Mouse (Mus musculus): Measurements from ENCODE around the gene Sdhaf4.
A peak's percentile ranks its signal among the peaks of the same experiment; 100 is the strongest.
"Not testable (repeated sequence)": the region's sequence is repeated elsewhere in the genome, so short reads cannot be mapped to it uniquely, and the experiment has no call there.

Gene Sdhaf4

DNA sequence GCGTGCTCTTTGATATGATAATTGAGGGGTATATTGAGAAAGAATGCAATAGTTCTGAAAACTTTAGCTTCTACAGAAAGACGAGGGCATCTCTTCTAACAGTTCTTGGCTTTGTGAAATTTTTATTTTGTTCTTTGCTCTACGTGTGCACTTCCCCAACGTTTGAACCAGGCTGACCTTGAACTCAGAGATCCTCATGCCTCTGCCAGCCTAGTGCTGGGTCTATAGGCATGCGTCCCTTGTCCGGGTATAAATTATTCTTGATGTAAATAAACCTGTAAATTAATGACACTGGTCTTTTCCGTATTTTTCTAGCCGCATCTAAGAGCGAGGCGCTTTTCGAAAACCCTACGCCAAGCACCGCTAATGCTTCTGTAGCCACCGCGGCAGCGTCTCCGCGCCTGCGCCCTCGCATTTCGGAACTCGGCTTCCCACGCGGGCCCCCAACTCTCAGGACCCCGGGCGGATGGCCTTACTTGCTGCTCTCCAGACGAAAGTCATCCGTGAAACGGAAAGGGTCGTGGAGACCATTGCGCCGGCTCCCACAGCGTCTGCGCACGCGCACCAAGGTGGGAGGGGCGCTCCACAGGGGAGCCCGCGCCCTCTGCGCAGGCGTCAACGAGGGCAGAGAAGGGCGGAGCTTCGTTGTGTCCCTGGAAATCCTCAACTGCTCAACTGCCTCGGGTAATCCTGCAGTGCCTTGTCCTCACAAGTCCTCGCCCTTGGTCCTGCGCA lies at the start of gene Sdhaf4:
Sdhaf4 (minus strand) TSS at position 587 of the 735 bp plus-strand sequence.
- peak; percentile 82 for DNase-seq (ENCODE audit: low read depth)

DNA sequence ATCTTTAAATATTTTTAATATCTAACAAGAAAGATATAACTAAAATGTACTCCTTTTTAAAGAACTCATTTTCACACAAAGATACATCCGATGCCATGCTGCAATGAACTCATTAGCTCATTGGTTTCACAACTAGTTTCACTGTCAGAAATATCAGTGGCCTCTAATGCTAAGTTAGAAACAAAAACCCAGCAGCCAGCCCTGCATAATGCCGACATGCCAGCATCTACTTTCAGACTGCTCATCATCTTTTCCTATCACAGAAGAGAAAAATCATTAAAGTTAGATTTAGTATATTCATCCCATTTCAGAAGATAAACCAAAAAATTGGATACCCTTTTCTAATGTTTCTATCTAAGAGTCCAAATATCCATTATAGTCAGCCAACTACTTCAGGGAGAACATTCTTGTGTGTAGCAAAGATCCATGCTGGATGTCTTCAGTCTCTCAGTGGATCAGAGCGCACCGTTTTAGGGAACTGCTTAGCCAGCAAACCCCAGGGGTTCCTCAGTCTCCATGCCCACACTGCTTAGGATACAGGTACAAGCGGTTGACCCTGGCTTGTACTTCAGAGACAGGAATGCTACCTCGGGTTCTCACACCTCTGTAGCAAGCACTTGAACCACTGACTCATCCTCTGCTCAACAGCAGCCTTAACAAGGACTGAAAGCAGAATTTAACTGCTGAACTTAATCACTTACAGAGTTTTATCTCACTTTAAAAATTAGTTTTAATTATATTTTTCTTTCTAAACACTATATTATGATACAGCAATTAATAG lies 41.5 kb upstream of the Sdhaf4 start:
- DNase-seq (ENCODE audit: low read depth) = no peak

- DNase-seq (ENCODE audit: low read depth) = no peak
These were observed 40.2 kb upstream of the Sdhaf4 start for GRCm38 (mm10) chr1:24045627-24046026.

DNA sequence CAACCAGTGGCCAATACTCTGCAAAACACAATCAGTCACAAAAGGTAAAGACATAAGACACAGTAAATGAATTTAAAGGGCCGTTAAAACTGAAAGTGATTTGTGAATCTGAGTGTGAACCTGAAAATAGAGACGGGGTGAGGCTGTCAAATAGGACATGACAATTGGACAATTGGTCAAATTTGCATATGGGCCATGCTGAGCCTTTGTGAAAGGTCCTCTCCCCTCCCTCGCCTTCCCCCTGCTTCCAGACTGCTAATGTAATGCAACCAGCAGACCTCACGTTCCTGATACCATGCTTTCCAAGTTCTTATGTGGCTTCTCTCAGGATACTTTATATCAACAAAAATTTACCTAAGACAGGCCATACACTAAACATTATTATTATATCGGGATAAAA lies 37.6 kb upstream of the Sdhaf4 start:
- DNase-seq (ENCODE audit: low read depth) = no peak

GRCm38 (mm10) chr1:24033759-24034423 lies 28.4 kb upstream of the Sdhaf4 start:
- DNase-seq (ENCODE audit: low read depth) = peak; percentile 13

- DNase-seq (ENCODE audit: low read depth) = no peak
These were observed 5.4 kb upstream of the Sdhaf4 start for GRCm38 (mm10) chr1:24010821-24011220.

- no peak for DNase-seq (ENCODE audit: low read depth)
These were observed 4.6 kb upstream of the Sdhaf4 start for GRCm38 (mm10) chr1:24010016-24010415.

GRCm38 (mm10) chr1:24007621-24008020 lies 2.2 kb upstream of the Sdhaf4 start:
- DNase-seq (ENCODE audit: low read depth) = no peak

DNA sequence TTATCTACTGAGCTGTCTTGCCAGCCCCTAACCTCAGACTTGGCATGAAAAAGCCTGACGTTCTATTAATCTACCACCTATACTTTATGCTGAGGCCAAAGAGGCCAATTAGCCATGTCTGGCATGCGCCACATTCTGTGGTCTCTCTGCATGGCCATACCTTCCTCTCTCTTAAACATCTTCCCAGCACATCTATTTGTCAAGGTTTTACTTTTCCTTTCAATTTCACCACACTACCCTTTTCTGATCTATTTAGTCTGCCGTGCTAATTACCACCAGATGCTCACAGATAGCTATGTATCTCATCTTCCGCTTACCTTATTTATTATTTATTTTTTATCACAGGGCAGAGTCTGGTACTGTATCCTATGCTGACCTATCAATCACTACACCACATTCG lies 6.1 kb downstream of the Sdhaf4 start:
- no peak for DNase-seq (ENCODE audit: low read depth)

DNA sequence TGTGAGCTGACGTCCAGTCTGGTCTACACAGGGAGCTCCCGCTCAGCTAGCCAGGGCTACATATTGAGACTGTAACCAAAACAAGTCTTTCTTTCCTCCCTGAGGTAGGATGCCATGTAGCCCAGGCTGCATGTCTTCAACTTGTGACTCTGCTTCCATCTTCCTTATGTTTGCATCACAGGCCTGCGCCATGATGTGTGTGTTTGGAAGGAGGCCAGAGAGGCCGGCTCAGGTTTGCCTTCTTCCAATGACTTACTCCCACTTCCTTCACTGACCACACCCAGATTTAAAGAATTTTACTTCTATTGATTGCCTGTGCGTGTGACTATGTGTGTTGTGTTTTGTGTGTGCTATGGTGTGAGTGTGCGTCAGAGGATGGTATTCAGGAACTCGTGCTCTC lies 6.6 kb downstream of the Sdhaf4 start:
- no peak for DNase-seq (ENCODE audit: low read depth)

DNA sequence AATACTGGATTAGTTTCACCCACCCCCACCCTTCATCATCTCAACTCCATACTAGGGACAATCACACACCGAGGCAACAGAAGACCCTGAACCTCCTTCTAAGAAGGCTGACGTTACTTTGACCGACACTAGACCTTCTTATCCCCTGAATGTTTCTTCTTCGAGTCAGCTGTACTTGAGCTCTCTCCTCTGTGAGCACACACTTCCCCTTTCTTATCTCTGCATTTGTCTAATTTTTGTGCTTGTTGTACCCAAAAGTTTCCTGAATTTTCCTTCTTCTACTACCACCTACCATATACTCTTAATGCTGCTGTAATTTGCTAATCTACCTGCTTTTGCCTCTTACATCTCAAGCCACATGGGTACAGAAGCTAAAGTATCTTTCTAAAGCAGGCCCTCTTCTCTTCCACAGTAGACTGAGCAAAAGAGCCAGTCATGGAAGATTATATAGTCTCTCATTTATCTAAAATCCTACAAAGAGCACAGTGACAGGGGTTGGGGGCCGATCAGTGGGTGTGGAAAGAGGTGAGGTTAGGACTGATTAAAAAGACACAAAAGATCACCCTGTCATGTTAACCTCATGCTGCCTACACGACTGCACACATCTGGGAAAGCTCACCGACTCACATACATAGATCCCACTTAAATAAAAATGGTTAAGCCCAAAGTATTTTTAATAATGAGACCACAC lies 7.2 kb downstream of the Sdhaf4 start:
- DNase-seq (ENCODE audit: low read depth) = no peak

GRCm38 (mm10) chr1:23997493-23997892 lies 8.0 kb downstream of the Sdhaf4 start:
- no peak for DNase-seq (ENCODE audit: low read depth)

DNA sequence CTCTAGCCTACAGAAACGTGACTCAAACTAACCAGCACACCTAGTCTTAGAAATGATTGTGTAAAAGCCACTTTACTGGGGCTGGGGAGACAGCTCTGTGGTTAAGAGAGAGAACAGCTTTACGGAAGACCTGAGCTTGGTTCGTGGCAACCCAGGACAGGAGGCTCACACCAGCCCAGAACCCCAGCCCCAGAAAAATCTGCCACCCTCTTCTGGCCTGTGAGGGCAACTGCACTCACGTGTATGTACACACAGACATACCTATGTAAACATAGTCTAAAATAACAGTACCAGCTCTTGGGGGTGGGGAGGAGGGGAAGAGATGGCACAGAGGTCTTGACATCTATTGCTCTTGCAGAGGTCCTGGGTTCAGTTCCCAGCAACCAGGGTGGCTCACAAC lies 10.0 kb downstream of the Sdhaf4 start:
- DNase-seq (ENCODE audit: low read depth) = no peak

DNA sequence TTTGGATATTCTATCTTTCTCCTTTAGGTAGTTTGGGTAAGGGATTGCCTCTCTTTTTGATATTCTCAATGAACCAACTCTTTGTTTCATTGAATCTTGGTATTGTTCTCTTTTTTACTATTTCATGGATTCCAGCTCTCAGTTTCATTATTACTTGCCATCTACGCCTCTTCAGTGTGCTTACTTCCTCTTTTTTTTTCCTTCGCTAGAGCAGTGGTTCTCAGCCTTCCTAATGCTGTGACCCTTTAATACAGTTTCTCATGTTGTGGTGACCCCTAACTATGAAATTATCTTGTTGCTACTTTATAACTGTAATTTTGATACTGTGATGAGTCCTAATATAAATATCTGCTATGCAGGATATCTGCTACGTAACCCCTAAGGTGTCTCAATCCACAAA lies 22.3 kb downstream of the Sdhaf4 start:
- no peak for DNase-seq (ENCODE audit: low read depth)

DNA sequence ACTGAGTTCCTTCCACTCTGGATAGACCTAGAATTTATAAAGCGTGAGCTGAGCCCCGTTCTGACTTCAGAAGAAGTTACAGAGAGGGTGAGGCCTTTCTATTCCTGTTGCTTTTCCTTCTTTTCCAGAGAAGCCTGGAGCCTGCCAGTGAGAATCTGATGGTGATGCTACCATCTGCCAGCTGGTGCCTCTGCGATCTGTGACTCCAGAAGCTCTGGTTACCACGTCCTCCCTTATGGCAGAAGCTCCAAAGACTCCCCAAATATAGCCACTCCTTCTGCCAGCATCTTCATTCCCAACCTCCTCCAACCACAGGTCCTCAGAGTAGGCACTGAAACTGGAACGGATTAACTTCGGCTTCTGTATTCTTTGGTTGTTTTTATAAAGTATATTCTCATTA lies 27.2 kb downstream of the Sdhaf4 start:
- DNase-seq (ENCODE audit: low read depth) = no peak

DNA sequence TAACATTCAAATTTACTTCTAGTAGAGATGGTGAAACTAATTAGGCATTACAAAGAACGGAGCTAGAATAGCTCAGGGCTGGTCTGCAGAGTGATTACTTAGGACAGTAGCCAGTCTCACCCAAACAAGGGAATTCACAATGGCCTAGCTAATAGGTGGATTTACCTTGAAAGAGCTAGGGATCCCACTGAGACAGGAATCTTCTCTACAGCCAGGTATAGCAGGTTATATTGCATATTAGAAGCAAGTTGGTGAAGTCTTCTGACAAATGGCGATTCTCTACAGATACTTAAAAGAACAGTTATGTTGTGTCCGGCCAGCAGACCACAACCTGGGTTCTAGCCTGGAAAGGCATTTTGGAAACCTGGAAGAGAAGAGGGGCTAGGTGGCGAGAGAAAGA lies 34.3 kb downstream of the Sdhaf4 start:
- DNase-seq (ENCODE audit: low read depth) = not testable (repeated sequence)

DNA sequence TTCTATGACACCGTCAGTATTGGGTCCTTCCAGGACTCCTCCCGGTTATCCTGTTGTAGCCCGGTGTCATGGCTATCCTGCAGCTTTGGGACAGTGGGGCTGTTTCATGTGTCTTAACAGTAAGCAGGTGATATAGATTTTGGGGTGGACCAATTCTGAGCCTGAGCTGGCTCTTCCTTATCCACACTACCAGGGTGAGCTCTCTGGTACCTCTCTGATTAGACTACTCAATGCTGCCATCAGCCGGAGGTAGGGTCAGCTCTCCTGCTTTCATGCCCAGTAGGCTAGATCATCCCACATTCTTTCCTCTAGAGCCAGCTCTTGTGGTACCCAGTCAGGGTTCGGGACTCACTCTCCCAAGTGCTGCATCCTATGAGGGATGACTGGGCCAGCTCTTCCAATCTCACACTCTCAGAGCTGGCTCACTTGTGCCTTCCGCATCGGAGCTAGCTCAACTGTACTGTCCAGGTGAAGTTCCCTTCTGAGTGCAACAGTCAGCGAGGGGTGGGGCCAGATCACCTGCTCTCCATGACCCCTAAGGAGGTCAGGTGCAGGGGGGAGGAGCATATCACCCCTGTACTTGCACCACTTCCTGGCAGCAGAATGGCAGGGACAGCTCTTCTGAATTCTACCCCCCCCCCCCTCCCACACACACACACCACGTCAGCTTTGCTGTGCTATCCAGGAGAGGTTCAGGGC lies 37.3 kb downstream of the Sdhaf4 start:
- DNase-seq (ENCODE audit: low read depth) = no peak

GRCm38 (mm10) chr1:23966226-23966625 lies 39.2 kb downstream of the Sdhaf4 start:
- peak; percentile 24 for DNase-seq (ENCODE audit: low read depth)

DNA sequence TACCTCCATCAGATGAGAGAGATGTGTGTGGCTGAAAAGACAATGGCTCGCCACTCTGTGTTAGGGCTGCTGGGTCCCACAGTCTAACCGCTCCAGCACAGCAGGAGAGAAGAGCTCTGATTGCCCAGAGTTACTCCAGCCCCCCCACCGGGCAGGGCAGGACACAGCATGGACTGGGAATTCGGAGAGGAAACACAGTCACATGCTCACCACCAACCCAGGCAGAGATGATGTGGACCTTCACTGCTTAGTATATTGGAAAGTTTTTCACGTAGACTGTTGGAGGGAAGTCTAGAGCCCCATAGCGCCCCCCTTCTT lies 46.1 kb downstream of the Sdhaf4 start:
- DNase-seq (ENCODE audit: low read depth) = no peak

- DNase-seq (ENCODE audit: low read depth) = peak; percentile 15
These were observed 46.6 kb downstream of the Sdhaf4 start for GRCm38 (mm10) chr1:23958668-23959414.

DNA sequence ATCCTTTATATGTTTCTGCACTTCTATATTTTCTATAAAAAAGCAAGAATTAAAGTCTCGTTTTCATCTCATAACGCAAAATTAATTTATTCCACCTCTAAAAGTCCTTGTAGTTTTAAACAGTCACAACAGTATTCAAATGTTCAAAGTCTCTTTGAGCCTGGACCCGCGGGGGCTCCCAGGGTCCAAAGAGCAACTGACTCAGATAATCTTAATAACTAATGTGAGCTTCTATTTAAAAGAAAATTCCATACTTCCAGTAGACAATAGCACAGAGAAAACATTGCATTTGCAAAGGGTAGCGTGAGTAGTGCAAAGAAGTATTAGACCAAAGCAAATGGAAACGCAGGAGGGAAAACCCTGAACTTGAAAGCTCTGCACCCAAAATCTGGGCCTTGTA lies 47.4 kb downstream of the Sdhaf4 start:
- no peak for DNase-seq (ENCODE audit: low read depth)

Measured in c-Kit-positive CD71-positive TER-119-negative erythroid progenitor cells, embryonic 14.5 days (primary cell).